Mouse (Mus musculus) midbrain, postnatal 0 days (tissue): ENCODE data around the gene Gm16506. TPM values are rescaled to one million over a fixed set of nuclear protein-coding genes. Genes with fewer than 3 reads are reported as not detected.
"Not testable (repeated sequence)": the region's sequence is repeated elsewhere in the genome, so short reads cannot be mapped to it uniquely, and the experiment has no call there.

ENCODE experiments used
- ATAC-seq: fragments of 200-750 bp; cut with Nextera tagmentation; 2 replicates; pipeline ENCODE4 v1.8.0; 2017; ENCODE audit warnings: moderate number of reproducible peaks, mild to moderate bottlenecking, moderate TSS enrichment, moderate library complexity; ENCODE audit not compliant: low FRiP score
- DNase-seq: peaks from one replicate; pipeline ENCODE4 v3.0.0-alpha.2; 2015; ENCODE audit warnings: low spot score
- H3K27ac ChIP-seq: fragments of 300-500 bp; sonication (generic); 2 replicates; pipeline ENCODE4 v1.5.1; 2014; ENCODE audit warnings: low read depth, mild to moderate bottlenecking, low read length, mixed read lengths
- H3K27me3 ChIP-seq: fragments of 300-500 bp; sonication (generic); 2 replicates; pipeline ENCODE4 v1.6.1; 2014; ENCODE audit warnings: low read length, control low read depth, mixed read lengths; ENCODE audit not compliant: insufficient read depth
- H3K36me3 ChIP-seq: fragments of 300-500 bp; sonication (generic); 2 replicates; pipeline ENCODE4 v1.6.1; 2014; ENCODE audit warnings: low read length, control low read depth, mixed read lengths; ENCODE audit not compliant: insufficient read depth
- H3K4me1 ChIP-seq: fragments of 300-500 bp; sonication (generic); 2 replicates; pipeline ENCODE4 v1.6.1; 2014; ENCODE audit warnings: mild to moderate bottlenecking, control low read depth, antibody characterized with exemption, low read length, mixed read lengths; ENCODE audit not compliant: insufficient read depth
- H3K4me2 ChIP-seq: fragments of 300-500 bp; sonication (generic); 2 replicates; pipeline ENCODE4 v1.6.1; 2014; ENCODE audit warnings: low read depth, mild to moderate bottlenecking, low read length, mixed read lengths; ENCODE audit not compliant: poor library complexity, severe bottlenecking
- H3K4me3 ChIP-seq: fragments of 300-500 bp; sonication (generic); 2 replicates; pipeline ENCODE4 v1.5.1; 2014; ENCODE audit warnings: low read depth, mild to moderate bottlenecking, low read length, moderate library complexity
- H3K9ac ChIP-seq: fragments of 300-500 bp; sonication (generic); replicated peaks from 2 replicates; pipeline ENCODE4 v1.6.1; 2014; ENCODE audit warnings: mild to moderate bottlenecking, low read length, moderate library complexity, mixed read lengths; ENCODE audit not compliant: poor library complexity, severe bottlenecking
- H3K9me3 ChIP-seq: fragments of 300-500 bp; sonication (generic); 2 replicates; pipeline ENCODE4 v1.6.1; 2016; ENCODE audit warnings: low read length, control low read depth
- WGBS: fragments of 180-500 bp; shearing (Covaris S2); extraction: QIAGEN DNeasy Blood & Tissue Kit; methylation state at CpG from one replicate; pipeline ENCODE4 v1.1.7; 2014; 5-methylcytosine and 5-hydroxymethylcytosine counted together
- polyA plus RNA-seq: library from polyadenylated mRNA; unstranded; fragments of >200 nt; fragmentation: Nextera tagmentation; extraction: Ambion mirVana; gene quantifications from 2 replicates; pipeline ENCODE4 v1.2.1, GENCODE M21; 2015
- total RNA-seq: library from RNA; depleted of rRNA; stranded (reverse); fragments of >200 nt; gene quantifications from 2 replicates; pipeline ENCODE4 v1.2.3, GENCODE M21; 2014; rRNA removed

Gene Gm16506
- total RNA-seq (not detected in 2 replicates), polyA plus RNA-seq (not detected in 2 replicates)

- H3K9ac ChIP-seq, H3K4me3 ChIP-seq, H3K27ac ChIP-seq, H3K27me3 ChIP-seq, ATAC-seq, DNase-seq, H3K4me1 ChIP-seq, H3K4me2 ChIP-seq, H3K9me3 ChIP-seq, H3K36me3 ChIP-seq: not testable (repeated sequence)
- 94% methylated on average over 1 of the region's 3 CpGs for WGBS
Observed at GRCm38 (mm10) chr14:43727385-43727784, at the start of gene Gm16506. Gene Gm16506 (minus strand): TSS chr14:43727485.

GRCm38 (mm10) chr14:43747566-43747965 is 20.3 kb upstream of the Gm16506 start, which contains the start of gene Gm6526:
Gene Gm6526 (plus strand): TSS chr14:43747866.
- H3K27me3 ChIP-seq, H3K4me2 ChIP-seq, ATAC-seq, H3K36me3 ChIP-seq, H3K4me1 ChIP-seq, H3K4me3 ChIP-seq, H3K9me3 ChIP-seq, H3K9ac ChIP-seq, H3K27ac ChIP-seq, DNase-seq: not testable (repeated sequence)
- 85% methylated on average over 4 of the region's 4 CpGs for WGBS

GRCm38 (mm10) chr14:43697621-43698020 is 29.7 kb downstream of the Gm16506 start, which contains the start of gene Gm7324:
Gene Gm7324 (plus strand): TSS chr14:43697828.
- H3K27ac ChIP-seq, H3K4me2 ChIP-seq, DNase-seq, H3K9ac ChIP-seq, ATAC-seq, H3K4me1 ChIP-seq, H3K4me3 ChIP-seq, H3K36me3 ChIP-seq, H3K27me3 ChIP-seq, H3K9me3 ChIP-seq: not testable (repeated sequence)
- WGBS: 87% methylated on average over 4 of the region's 4 CpGs

- DNase-seq, H3K36me3 ChIP-seq, H3K4me3 ChIP-seq, H3K4me1 ChIP-seq, ATAC-seq, H3K9me3 ChIP-seq, H3K9ac ChIP-seq, H3K27ac ChIP-seq, H3K4me2 ChIP-seq, H3K27me3 ChIP-seq: not testable (repeated sequence)
- WGBS: no CpG with 5 or more reads among the region's 2 CpGs
Observed at GRCm38 (mm10) chr14:43677099-43677498, 50.2 kb downstream of the Gm16506 start, which contains the start of gene Gm8165. Gene Gm8165 (minus strand): TSS chr14:43677199.

Other genes with a start within 250 kb of the Gm16506 start
- not detected in 2 replicates for gene Gm5799, start 183.9 kb downstream of the Gm16506 start, total RNA-seq
- gene Gm5799, start 183.9 kb downstream of the Gm16506 start, polyA plus RNA-seq: not detected in 2 replicates
- gene Gm17654, start 148.3 kb downstream of the Gm16506 start, total RNA-seq: not detected in 2 replicates
- gene Gm17654, start 148.3 kb downstream of the Gm16506 start, polyA plus RNA-seq: 0.11 TPM in 1 of 2 replicates, not detected in the other
- not detected in 2 replicates for gene Gm10375, start 119.5 kb downstream of the Gm16506 start, total RNA-seq
- not detected in 2 replicates for gene Gm10375, start 119.5 kb downstream of the Gm16506 start, polyA plus RNA-seq
- not detected in 2 replicates for gene Gm8165, start 50.3 kb downstream of the Gm16506 start, total RNA-seq
- not detected in 2 replicates for gene Gm8165, start 50.3 kb downstream of the Gm16506 start, polyA plus RNA-seq
- 0.33 and 0.52 TPM in 2 replicates for gene Gm7324, start 29.7 kb downstream of the Gm16506 start, total RNA-seq
- gene Gm7324, start 29.7 kb downstream of the Gm16506 start, polyA plus RNA-seq: 0.88 and 1.2 TPM in 2 replicates
- not detected in 2 replicates for gene Gm6526, start 20.4 kb upstream of the Gm16506 start, total RNA-seq
- gene Gm6526, start 20.4 kb upstream of the Gm16506 start, polyA plus RNA-seq: not detected in 2 replicates
- not detected in 2 replicates for gene Gm8180, start 57.3 kb upstream of the Gm16506 start, total RNA-seq
- gene Gm8180, start 57.3 kb upstream of the Gm16506 start, polyA plus RNA-seq: not detected in 2 replicates
- gene Ear1, start 148.0 kb upstream of the Gm16506 start, total RNA-seq: not detected in 2 replicates
- not detected in 2 replicates for gene Ear1, start 148.0 kb upstream of the Gm16506 start, polyA plus RNA-seq
- not detected in 2 replicates for gene Ear10, start 196.1 kb upstream of the Gm16506 start, total RNA-seq
- gene Ear10, start 196.1 kb upstream of the Gm16506 start, polyA plus RNA-seq: not detected in 2 replicates
- 1.9 and 2.4 TPM in 2 replicates for gene Gm8113, start 197.9 kb upstream of the Gm16506 start, total RNA-seq
- 2.4 and 2.5 TPM in 2 replicates for gene Gm8113, start 197.9 kb upstream of the Gm16506 start, polyA plus RNA-seq
- not detected in 2 replicates for gene Ang5, start 229.6 kb upstream of the Gm16506 start, total RNA-seq
- gene Ang5, start 229.6 kb upstream of the Gm16506 start, polyA plus RNA-seq: not detected in 2 replicates